Mouse (Mus musculus): ENCODE measurements around the gene Ift74. TPM values are rescaled to one million over a fixed set of nuclear protein-coding genes. Genes with fewer than 3 reads are reported as not detected.
"Not testable (repeated sequence)": the region's sequence is repeated elsewhere in the genome, so short reads cannot be mapped to it uniquely, and the experiment has no call there.

The Ift74 gene
- polyA plus RNA-seq, 1 experiment from 2014 or later, result 26.2 TPM

GRCm38 (mm10) chr4:94610339-94610738 lies 4.0 kb upstream of the Ift74 start:
- Histone ChIP-seq H3K9me3 (ENCODE audit: control insufficient read depth, low read length) (no peaks in the 10 kb centered on the region), H3K27me3 (replicated peaks; ENCODE audit: control insufficient read depth, insufficient read depth, low read length) (no peaks in the 10 kb centered on the region), H3K9ac (replicated peaks; ENCODE audit: low read depth, low read length) (no peak overlapping the region), H3K36me3 (ENCODE audit: control insufficient read depth, insufficient read depth) (no peaks in the 10 kb centered on the region), H3K27ac (ENCODE audit: low read length) (no peak overlapping the region), H3K4me2 (ENCODE audit: low read length) (no peak overlapping the region), H3K4me3 (replicated peaks; ENCODE audit: low read length) (no peak overlapping the region), H3K4me1 (replicated peaks; ENCODE audit: control insufficient read depth, insufficient read depth, low read length) (peaks cover 10% of the 10 kb centered on the region)
- ATAC-seq, result no peak
- 77% methylated on average over 3 of the region's 3 CpGs for WGBS

GRCm38 (mm10) chr4:94614627-94615006 lies 326 bp downstream of the Ift74 start:
- ATAC-seq, result peak; percentile 64
- H3K36me3 ChIP-seq (ENCODE audit: control insufficient read depth, insufficient read depth), result no peaks in the 10 kb centered on the region
- H3K27me3 ChIP-seq (replicated peaks; ENCODE audit: control insufficient read depth, insufficient read depth, low read length), result no peaks in the 10 kb centered on the region
- no peaks in the 10 kb centered on the region for H3K9me3 ChIP-seq (ENCODE audit: control insufficient read depth, low read length)
- H3K4me3 ChIP-seq (replicated peaks; ENCODE audit: low read length), result peak overlapping the region; percentile 81
- H3K27ac ChIP-seq (ENCODE audit: low read length), result peak overlapping the region; percentile 67
- H3K9ac ChIP-seq (replicated peaks; ENCODE audit: low read depth, low read length), result peak overlapping the region; percentile 74
- 0% methylated on average over 18 of the region's 18 CpGs for WGBS
- H3K4me2 ChIP-seq (ENCODE audit: low read length), result peak overlapping the region; percentile 83
- H3K4me1 ChIP-seq (replicated peaks; ENCODE audit: control insufficient read depth, insufficient read depth, low read length), result peaks cover 12% of the 10 kb centered on the region

DNA sequence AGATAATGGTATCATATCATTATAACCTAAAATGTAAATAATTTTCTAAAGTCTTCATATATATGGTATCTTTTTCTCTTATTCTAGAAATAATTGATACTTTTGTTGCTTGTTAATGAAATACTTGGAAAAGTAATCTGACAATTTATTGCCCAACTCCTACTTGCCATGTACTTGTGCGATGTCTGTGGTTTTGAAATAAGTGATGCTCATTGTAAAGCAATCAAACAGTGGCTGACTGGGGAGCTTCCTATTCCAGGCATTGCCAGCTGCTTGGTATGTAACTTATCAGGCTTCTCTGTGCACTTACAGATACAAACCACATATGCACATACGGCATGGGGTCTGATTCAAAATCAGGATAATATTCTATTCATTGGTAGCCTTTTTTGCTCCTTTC lies 5.8 kb downstream of the Ift74 start:
- no peak overlapping the region for H3K27ac ChIP-seq (ENCODE audit: low read length)
- no peak overlapping the region for H3K4me2 ChIP-seq (ENCODE audit: low read length)
- H3K4me1 ChIP-seq (replicated peaks; ENCODE audit: control insufficient read depth, insufficient read depth, low read length), result peaks cover 5% of the 10 kb centered on the region
- no peaks in the 10 kb centered on the region for H3K27me3 ChIP-seq (replicated peaks; ENCODE audit: control insufficient read depth, insufficient read depth, low read length)
- H3K36me3 ChIP-seq (ENCODE audit: control insufficient read depth, insufficient read depth), result 0 out of 2 replicates have a peak, but pooled peaks cover 4% of the 10 kb centered on the region
- ATAC-seq, result no peak
- H3K4me3 ChIP-seq (replicated peaks; ENCODE audit: low read length), result no peak overlapping the region
- 86% methylated on average over 2 of the region's 2 CpGs for WGBS
- H3K9ac ChIP-seq (replicated peaks; ENCODE audit: low read depth, low read length), result no peak overlapping the region
- no peaks in the 10 kb centered on the region for H3K9me3 ChIP-seq (ENCODE audit: control insufficient read depth, low read length)

DNA sequence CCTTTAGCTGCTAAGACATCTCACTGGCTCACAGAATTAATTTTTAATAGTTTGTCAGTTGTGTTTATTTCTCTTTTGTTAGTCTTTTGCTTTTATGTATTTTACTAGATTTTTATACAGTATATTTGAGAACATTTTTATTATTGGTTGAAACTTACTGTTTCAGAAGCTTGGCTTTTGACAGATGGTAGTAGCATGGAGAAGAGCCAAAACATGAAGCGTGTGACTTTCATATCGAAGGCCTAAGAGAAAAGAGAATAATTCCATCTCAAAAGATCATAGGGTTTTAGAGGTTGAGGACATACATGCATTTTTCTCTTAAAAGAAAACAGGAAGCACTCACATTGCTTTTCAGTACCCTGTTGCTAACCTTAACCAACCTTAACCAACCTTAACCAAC lies 28.9 kb downstream of the Ift74 start:
- H3K27ac ChIP-seq (ENCODE audit: low read length), result no peak overlapping the region
- ATAC-seq, result no peak

GRCm38 (mm10) chr4:94649920-94650319 lies 35.6 kb downstream of the Ift74 start, which contains the start of gene Lrrc19:
Gene Lrrc19 (minus strand): TSS chr4:94650144.
- Histone ChIP-seq H3K36me3 (ENCODE audit: control insufficient read depth, insufficient read depth) (0 out of 2 replicates have a peak, but pooled peaks cover 4% of the 10 kb centered on the region), H3K4me2 (ENCODE audit: low read length) (no peak within 1 kb of the TSS), H3K27me3 (replicated peaks; ENCODE audit: control insufficient read depth, insufficient read depth, low read length) (no peaks in the 10 kb centered on the region), H3K9me3 (ENCODE audit: control insufficient read depth, low read length) (no peaks in the 10 kb centered on the region), H3K4me3 (replicated peaks; ENCODE audit: low read length) (no peak within 1 kb of the TSS), H3K4me1 (replicated peaks; ENCODE audit: control insufficient read depth, insufficient read depth, low read length) (no peaks in the 10 kb centered on the region), H3K27ac (ENCODE audit: low read length) (no peak within 1 kb of the TSS), H3K9ac (replicated peaks; ENCODE audit: low read depth, low read length) (no peak within 1 kb of the TSS)
- no peak for ATAC-seq
- 94% methylated on average over 3 of the region's 3 CpGs for WGBS

More for the DNA sequence above, 28.9 kb downstream of the Ift74 start:
- Histone ChIP-seq H3K27me3 (replicated peaks; ENCODE audit: control insufficient read depth, insufficient read depth, low read length) (no peaks in the 10 kb centered on the region), H3K9ac (replicated peaks; ENCODE audit: low read depth, low read length) (no peak overlapping the region), H3K36me3 (ENCODE audit: control insufficient read depth, insufficient read depth) (no peaks in the 10 kb centered on the region), H3K4me3 (replicated peaks; ENCODE audit: low read length) (no peak overlapping the region), H3K4me2 (ENCODE audit: low read length) (no peak overlapping the region), H3K4me1 (replicated peaks; ENCODE audit: control insufficient read depth, insufficient read depth, low read length) (no peaks in the 10 kb centered on the region), H3K9me3 (ENCODE audit: control insufficient read depth, low read length) (no peaks in the 10 kb centered on the region)
- 61% methylated on average over 2 of the region's 2 CpGs for WGBS

DNA sequence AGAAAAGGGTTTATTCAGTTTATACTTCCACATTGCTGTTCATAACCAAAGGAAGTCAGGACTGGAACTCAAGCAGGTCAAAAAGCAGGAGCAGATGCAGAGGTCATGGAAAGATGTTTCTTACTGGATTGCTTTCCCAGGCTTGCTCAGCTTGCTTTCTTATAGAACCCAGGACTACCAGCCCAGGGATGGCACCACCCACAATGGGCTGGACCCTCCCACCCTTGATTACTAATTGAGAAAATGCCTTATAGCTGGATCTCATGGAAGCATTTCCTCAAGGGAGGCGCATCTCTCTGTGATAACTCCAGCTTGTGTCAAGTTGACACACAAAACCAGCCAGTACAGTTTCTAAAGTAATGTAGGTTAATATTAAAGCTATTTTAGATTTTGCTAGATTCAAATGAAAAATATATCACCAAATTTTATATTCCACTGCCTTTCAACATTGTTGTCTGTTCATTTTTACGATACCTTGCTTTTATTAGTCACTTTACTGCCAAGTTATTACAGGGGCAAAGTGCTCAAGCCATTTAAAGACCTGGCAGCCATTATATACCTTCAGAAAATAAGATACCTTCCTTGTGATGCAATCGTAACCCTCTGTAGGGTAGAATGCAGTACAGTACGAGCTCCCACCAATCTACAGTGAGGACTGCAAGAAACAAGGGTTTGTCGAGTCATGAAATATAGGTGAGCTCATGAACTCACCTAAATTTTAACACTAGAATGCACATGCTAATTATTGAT lies 36.3 kb downstream of the Ift74 start:
- 92% methylated on average over 5 of the region's 5 CpGs for WGBS
- H3K36me3 ChIP-seq (ENCODE audit: control insufficient read depth, insufficient read depth); H3K27me3 ChIP-seq (replicated peaks; ENCODE audit: control insufficient read depth, insufficient read depth, low read length); H3K27ac ChIP-seq (ENCODE audit: low read length); H3K9me3 ChIP-seq (ENCODE audit: control insufficient read depth, low read length); H3K4me2 ChIP-seq (ENCODE audit: low read length); H3K4me3 ChIP-seq (replicated peaks; ENCODE audit: low read length); H3K9ac ChIP-seq (replicated peaks; ENCODE audit: low read depth, low read length); ATAC-seq; H3K4me1 ChIP-seq (replicated peaks; ENCODE audit: control insufficient read depth, insufficient read depth, low read length): not testable (repeated sequence)

DNA sequence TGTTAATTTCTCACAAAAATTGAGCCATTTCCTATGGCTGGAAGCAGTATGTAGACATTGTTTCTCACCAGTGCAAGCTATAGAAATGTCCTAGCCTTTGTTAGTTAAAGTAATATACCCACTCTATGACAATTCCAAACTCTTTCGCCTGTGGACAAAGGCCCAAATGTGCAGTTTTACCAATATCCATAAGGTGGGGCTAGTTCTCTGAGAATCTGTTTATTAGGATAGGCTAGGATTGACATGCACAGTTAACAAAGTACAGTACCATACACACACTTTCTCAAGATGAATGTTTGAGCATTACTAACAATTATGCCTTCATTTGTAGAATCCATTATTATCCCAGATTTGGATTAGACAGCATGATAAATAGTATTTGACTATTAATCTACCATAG lies 55.4 kb downstream of the Ift74 start:
- 59% methylated on average over 1 of the region's 1 CpGs for WGBS
- H3K9me3 ChIP-seq (ENCODE audit: control insufficient read depth, low read length), result no peaks in the 10 kb centered on the region
- no peak; the same call in 1 of the 2 replicates for ATAC-seq
- H3K4me2 ChIP-seq (ENCODE audit: low read length), result no peak overlapping the region
- H3K9ac ChIP-seq (replicated peaks; ENCODE audit: low read depth, low read length), result no peak overlapping the region
- H3K27me3 ChIP-seq (replicated peaks; ENCODE audit: control insufficient read depth, insufficient read depth, low read length), result no peaks in the 10 kb centered on the region
- no peaks in the 10 kb centered on the region for H3K4me1 ChIP-seq (replicated peaks; ENCODE audit: control insufficient read depth, insufficient read depth, low read length)
- no peak overlapping the region for H3K27ac ChIP-seq (ENCODE audit: low read length)
- no peak overlapping the region for H3K4me3 ChIP-seq (replicated peaks; ENCODE audit: low read length)
- H3K36me3 ChIP-seq (ENCODE audit: control insufficient read depth, insufficient read depth), result no peaks in the 10 kb centered on the region

DNA sequence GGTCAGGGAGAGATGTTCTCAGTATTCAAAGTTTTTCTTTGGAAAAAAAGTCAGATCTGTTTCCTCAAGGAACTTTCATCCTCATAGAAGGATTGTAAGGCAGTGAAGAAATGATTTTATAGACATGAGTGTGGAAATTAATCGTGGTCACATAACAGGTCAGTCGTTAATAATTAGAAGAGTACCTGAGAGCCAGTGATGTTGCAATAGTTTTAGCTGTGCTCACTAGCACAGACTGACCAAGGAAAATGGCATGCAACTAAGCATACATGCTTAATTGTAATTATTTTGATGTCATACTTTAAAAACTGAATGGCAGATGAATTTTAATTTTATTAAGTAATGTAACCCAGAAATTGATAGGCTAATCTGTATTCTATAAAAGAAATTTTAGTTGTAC lies 66.4 kb downstream of the Ift74 start:
- Histone ChIP-seq H3K36me3 (ENCODE audit: control insufficient read depth, insufficient read depth) (peaks cover 7% of the 10 kb centered on the region; the same call in 1 of the 2 replicates), H3K4me2 (ENCODE audit: low read length) (no peak overlapping the region), H3K27ac (ENCODE audit: low read length) (no peak overlapping the region), H3K9me3 (ENCODE audit: control insufficient read depth, low read length) (no peaks in the 10 kb centered on the region), H3K4me1 (replicated peaks; ENCODE audit: control insufficient read depth, insufficient read depth, low read length) (no peaks in the 10 kb centered on the region), H3K9ac (replicated peaks; ENCODE audit: low read depth, low read length) (no peak overlapping the region), H3K27me3 (replicated peaks; ENCODE audit: control insufficient read depth, insufficient read depth, low read length) (no peaks in the 10 kb centered on the region), H3K4me3 (replicated peaks; ENCODE audit: low read length) (no peak overlapping the region)
- 94% methylated on average over 2 of the region's 2 CpGs for WGBS
- ATAC-seq, result no peak

- Histone ChIP-seq H3K36me3 (ENCODE audit: control insufficient read depth, insufficient read depth) (peaks cover 7% of the 10 kb centered on the region; the same call in 1 of the 2 replicates), H3K27ac (ENCODE audit: low read length) (no peak overlapping the region), H3K4me3 (replicated peaks; ENCODE audit: low read length) (no peak overlapping the region), H3K4me1 (replicated peaks; ENCODE audit: control insufficient read depth, insufficient read depth, low read length) (no peaks in the 10 kb centered on the region), H3K9me3 (ENCODE audit: control insufficient read depth, low read length) (no peaks in the 10 kb centered on the region), H3K9ac (replicated peaks; ENCODE audit: low read depth, low read length) (no peak overlapping the region), H3K4me2 (ENCODE audit: low read length) (no peak overlapping the region), H3K27me3 (replicated peaks; ENCODE audit: control insufficient read depth, insufficient read depth, low read length) (no peaks in the 10 kb centered on the region)
- 94% methylated on average over 2 of the region's 2 CpGs for WGBS
- no peak for ATAC-seq
Observed at GRCm38 (mm10) chr4:94681181-94681580, 66.9 kb downstream of the Ift74 start.

Measured in forebrain, embryonic 16.5 days (tissue).